Comparison of ENCODE assay signal across 1 mouse cellular context in the genomic region with DNA sequence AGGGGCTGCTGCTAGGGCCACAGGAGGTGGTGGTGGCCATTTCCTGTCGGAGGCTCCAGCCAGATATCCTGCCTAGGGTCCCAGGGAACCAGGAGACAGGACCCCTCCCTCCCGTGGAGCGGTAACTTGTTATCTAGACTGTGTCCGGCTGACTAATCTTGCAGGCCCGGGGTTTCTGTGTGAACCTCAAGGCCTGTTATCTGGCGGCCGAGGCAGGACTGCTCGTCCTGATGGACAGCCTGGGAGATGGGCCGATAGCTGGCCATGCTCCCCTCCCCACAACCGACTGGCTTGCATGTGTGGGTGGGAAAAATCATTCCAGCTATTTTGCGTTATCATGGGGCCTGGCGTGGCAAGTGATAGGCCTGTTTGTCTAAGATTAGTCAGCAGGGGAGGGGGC.
TF ChIP-seq lines count a peak whose summit lies in the region.

No protein-coding gene starts in this region.

TF ChIP-seq in MEL, 35 proteins besides CTCF, POLR2A, EP300 and RAD21 (continued from another document):
- TF ChIP-seq TCF12 (IDR thresholded peaks at IDR 0.05; ENCODE audit: low read depth, low read length) = peak; percentile 95
- peak; percentile 68 for TF ChIP-seq MYB (IDR thresholded peaks at IDR 0.05; ENCODE audit: low read depth, low read length)
- TF ChIP-seq MXI1 (IDR thresholded peaks at IDR 0.05; ENCODE audit: low read depth, low read length) = no peak
- TF ChIP-seq NRF1 (IDR thresholded peaks at IDR 0.05; ENCODE audit: insufficient read depth, low read depth, low read length, poor library complexity, severe bottlenecking) = no peak
- TF ChIP-seq ZC3H11A (IDR thresholded peaks at IDR 0.05; ENCODE audit: low read depth, low read length) = no peak
- TF ChIP-seq ELF1 (IDR thresholded peaks at IDR 0.05; ENCODE audit: low read depth, low read length) = no peak
- TF ChIP-seq NELFE (IDR thresholded peaks at IDR 0.05; ENCODE audit: low read depth, low read length) = no peak
- no peak for TF ChIP-seq KAT2A (conservative IDR thresholded peaks at IDR 0.05; ENCODE audit: low read depth, low read length)
- TF ChIP-seq SIN3A (IDR thresholded peaks at IDR 0.05; ENCODE audit: low read length) = peak; percentile 90
- no peak for TF ChIP-seq HCFC1 (IDR thresholded peaks at IDR 0.05; ENCODE audit: low read depth, low read length)
- peak; percentile 93 for TF ChIP-seq GATA1 (IDR thresholded peaks at IDR 0.05; ENCODE audit: low read depth, low read length)
- TF ChIP-seq ZNF384 (IDR thresholded peaks at IDR 0.05; ENCODE audit: low read depth, low read length) = no peak
- TF ChIP-seq ETS1 (IDR thresholded peaks at IDR 0.05; ENCODE audit: low read depth, low read length) = peak; percentile 82
- TF ChIP-seq USF1 (IDR thresholded peaks at IDR 0.05; ENCODE audit: low read depth, low read length) = no peak
- peak; percentile 56; the same call in 1 of the 2 replicates for TF ChIP-seq MEF2A (IDR thresholded peaks at IDR 0.05; ENCODE audit: extremely low read depth, insufficient replicate concordance, low read depth, low read length, poor library complexity, severe bottlenecking)
- TF ChIP-seq MAZ (IDR thresholded peaks at IDR 0.05; ENCODE audit: low read depth, low read length) = peak; percentile 33
- no peak for TF ChIP-seq ZMIZ1 (IDR thresholded peaks at IDR 0.05; ENCODE audit: low read depth, low read length)
- TF ChIP-seq CHD2 (IDR thresholded peaks at IDR 0.05; ENCODE audit: low read length) = no peak
- TF ChIP-seq MAFK (IDR thresholded peaks at IDR 0.05; ENCODE audit: borderline replicate concordance, low read depth, low read length) = no peak
- no peak for TF ChIP-seq UBTF (IDR thresholded peaks at IDR 0.05; ENCODE audit: borderline replicate concordance, insufficient read depth, low read depth, low read length)
- TF ChIP-seq MAX (IDR thresholded peaks at IDR 0.05; ENCODE audit: low read length) = no peak; the same call in 1 of the 2 replicates
- no peak for TF ChIP-seq ZKSCAN1 (IDR thresholded peaks at IDR 0.05; ENCODE audit: low read depth, low read length)
- no peak for TF ChIP-seq POLR2AphosphoS5 (IDR thresholded peaks at IDR 0.05; ENCODE audit: borderline replicate concordance, low read depth, low read length)
- TF ChIP-seq JUND (IDR thresholded peaks at IDR 0.05; ENCODE audit: low read depth, low read length) = no peak
- TF ChIP-seq USF2 (IDR thresholded peaks at IDR 0.05; ENCODE audit: borderline replicate concordance in 1 of 2, insufficient read depth in 1 of 2, low read depth in 1 of 2, low read length in 2 of 2) = no peak
- no peak for TF ChIP-seq MYC (IDR thresholded peaks at IDR 0.05; ENCODE audit: low read depth, low read length)
